Mouse (Mus musculus) spleen, adult 18-20 months (tissue): ENCODE results near the gene Slc25a22.

Source experiments
- DNase-seq, 2 experiments: peaks; one replicate each; pipeline ENCODE4 v3.0.0; 2022; ENCODE audit warnings: mixed read lengths in 2 of 2

The Slc25a22 gene

GRCm38 (mm10) chr7:141437178-141438120 is at the start of gene Slc25a22:
TSS of gene Slc25a22 (minus strand) at chr7:141437892.
- DNase-seq, result peak; percentile 73 to 83

DNA sequence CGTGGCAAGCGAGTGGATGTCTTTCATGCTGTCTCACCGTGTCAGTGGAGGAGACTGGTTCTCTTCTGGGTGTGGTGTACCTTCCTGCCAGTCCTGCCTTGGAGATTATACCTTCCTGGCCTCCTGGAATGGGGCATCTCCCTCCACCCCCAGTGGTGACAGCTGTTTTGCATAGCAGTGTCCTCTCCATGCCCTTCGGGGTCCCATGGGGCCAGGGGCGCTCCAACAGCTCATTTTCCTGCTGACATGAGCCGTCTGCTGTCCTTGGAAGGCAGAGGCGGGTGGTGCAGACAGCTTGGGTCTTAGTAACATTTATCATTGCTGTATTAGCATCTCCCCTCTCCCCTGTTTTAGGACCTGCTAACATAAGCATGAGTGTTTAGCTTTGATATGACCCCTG is 49.4 kb upstream of the Slc25a22 start:
- DNase-seq, result no peak

DNA sequence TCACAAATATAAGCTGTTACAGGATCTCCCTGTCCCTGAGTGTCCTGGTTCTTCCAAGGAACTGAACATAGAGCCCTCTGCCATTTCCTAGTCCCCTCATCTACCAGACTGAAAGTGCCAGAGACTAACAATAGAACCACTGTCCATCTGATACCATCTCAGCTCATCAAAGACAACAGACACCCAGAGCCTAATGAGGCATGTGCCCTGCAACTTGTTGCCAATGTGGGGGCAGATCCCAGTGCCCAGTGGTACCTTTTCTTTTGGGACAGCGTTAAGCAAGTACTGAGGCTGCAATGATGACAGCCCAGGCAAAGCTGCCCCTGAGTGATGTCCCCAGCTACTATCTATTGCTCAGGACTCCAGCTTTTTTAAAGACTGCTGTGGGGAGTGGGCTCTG is 48.5 kb upstream of the Slc25a22 start:
- no peak for DNase-seq

DNA sequence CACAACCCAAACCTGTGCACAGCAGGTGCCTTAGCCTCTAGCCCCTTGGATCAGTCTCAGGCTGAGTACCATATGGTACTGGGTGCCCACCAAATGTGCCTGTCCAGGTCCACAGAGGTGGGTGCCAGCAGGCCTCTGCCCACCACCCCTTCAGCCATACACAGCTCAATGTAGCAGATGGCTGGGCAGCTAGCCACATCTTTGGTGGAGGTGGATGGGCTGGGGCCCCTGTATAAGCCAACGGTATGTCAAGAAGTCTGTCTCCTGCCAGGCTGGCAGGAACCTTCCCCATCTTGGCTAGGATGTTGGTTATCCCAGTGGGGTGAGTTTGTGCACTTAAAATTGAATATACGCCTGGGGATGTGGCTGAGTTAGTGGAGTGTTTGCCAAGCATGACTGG is 47.9 kb upstream of the Slc25a22 start:
- DNase-seq, result no peak

- no peak for DNase-seq
These were observed 47.5 kb upstream of the Slc25a22 start for GRCm38 (mm10) chr7:141485186-141485585.

DNA sequence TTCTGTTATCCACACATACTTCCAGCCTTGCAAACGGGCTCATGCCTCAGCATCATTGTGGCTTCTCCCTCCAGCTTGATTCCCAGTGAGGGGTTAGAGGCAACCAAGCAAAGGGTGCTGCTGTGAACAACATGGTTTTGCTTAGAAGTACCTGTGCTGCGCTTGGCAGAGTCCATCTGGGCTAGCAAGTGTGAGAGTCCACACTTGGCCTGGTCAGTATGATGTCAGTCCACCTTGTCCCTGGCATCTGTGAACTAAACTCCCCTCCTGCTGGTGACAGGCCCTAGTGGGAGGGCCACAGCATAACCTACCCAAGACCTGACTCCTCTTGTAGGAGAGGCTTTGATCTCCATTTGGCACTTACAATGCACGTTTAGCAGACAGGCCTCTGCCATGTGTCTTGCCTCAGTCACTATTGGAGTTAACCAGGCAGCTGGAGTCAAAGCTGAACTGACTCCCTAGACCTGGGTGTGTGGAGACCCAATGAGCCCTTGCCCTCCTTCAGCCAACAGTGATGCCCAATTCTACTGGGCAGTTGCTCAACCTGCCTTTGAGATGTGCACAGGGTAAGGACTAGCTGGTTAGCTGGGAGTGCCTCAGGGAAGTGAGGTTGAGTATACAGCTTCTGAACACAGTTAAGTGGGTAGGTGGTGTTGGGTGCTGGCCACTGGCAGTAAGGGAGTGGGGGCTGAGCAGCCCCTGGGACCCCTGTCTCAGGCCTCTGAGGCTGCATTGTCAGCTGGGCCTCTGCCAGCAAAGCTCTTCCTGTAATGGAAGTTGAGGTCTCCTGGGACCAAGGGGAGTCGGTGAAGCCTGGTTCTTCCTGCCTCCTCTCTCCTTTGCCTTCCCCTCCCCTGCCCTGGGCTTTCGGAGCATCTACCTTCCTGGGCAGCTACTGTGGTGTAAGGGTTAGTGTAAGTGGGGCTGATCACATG is 46.8 kb upstream of the Slc25a22 start:
- DNase-seq, result no peak

GRCm38 (mm10) chr7:141483114-141483653 is 45.5 kb upstream of the Slc25a22 start:
- DNase-seq, result no peak

DNA sequence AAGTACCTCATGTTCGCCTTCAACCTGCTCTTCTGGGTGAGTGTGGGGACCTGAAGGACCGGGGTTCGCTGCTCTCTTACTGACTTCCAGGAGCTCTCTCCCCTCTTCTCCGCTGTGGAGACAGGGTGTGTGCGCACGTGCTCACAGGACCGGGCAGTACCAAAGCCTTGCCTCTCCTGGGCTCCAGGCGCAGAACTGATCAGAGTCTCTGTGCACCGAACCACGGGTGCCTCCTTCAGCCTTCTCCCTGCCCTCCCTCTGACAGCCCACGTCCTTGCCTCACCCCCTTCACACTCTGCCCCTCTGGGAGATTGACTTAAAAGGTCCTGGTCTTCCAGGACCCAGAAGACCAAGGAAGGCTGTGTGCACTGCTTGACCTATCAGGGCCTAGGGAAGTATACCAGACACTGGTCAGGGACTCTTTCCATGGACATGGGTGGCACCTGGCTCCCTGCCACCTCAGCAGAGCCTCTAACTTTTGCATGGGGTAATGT is 44.9 kb upstream of the Slc25a22 start:
- DNase-seq, result no peak

DNA sequence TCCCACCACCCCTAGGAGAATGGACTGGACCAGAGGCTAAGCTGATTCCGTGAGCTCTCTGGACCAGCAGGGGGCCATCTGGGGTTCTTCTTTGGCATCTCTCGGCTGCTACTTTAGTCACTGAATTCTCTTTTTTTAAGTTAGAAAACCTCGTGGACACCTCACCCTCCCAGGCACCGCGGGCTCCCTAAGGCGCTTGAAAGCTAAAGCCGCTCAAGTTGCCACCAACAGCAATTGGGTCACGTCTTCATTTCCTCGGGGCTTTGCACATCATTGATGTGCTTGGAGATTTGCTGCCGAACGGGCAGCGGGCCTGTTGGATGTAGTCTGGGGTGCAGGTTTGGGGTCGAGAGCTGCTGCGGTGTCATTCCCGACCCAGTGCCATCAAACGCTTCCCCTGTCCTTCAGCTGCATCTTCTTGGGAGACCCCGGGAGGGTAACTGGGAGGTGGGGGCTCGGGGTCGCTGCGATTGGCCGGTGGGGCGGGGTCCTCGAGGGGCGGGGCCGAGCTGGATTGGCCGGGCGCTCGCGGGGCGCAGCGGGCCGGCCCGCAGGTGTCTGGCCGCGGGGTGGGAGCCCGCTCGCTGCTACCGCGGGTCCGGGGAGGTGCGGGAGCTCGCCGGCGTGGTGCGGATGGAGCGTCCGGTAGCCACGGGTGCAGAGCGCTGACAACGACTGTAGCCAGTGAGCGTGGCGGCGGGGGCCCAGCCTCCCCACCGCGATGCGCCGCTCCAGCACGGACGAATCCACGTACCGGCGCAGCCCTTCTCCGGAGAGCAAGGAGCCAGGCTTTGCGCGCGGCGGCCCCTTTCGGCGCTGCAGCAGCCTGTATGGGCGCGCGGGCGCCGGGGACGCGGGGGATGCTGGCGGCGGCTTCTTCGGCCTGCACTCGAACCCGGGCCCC is 44.1 kb upstream of the Slc25a22 start:
- DNase-seq, result peak in 1 of 2 experiments; percentile 63

DNA sequence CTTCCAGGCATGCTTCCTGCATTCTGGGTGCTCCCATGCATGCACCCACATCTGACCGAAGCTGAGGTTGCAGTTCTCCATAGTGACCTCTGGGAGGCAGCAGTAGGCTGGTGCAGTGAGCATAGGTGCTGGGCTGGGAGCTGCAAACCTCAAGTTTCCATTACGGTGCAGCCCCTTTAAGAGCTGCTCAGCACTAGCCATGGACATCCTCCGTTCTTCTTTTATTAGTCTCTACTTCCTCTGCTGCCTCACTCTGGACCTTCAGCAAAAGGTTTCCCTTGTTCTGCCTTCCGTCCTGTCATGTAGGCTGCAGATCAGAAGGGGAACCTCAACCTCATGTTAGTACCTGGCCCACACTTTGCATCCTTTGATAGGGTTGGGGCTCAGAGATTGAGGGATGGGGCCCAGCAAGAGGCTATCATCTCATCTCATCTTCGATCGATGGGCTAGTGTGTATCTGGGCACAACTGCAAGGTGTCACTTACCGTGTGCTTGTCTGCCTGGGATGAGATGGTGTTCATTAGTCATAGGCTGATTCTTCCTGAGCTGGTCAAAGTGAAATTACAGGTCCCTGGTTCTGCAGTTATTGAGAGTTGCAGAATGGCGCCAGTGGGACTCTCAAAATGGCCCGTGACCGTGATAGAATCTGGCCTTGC is 43.3 kb upstream of the Slc25a22 start:
- DNase-seq, result peak; percentile 58 to 65

DNA sequence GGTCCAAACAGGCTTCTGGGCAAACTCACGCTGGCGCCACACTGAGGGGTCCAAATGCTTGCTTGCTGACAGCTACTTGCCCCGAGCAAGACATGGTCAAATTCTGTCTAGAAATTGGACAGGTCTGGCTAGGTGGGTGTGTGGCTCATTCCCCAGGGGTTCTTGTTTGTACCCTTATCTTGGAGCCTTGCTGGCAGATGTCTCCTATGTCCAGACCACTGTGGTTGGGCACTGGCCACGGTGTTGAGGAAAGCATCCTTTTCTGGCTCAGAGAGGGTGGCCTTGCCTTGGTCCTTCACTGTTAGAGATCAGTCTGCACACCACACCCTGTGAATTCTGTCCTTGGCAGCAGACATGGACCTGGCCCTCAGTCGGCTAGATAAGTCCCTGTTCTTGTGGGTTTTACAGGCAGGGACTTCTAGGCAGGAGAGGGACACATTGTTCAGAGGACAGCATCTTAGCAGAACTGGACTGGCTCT is 40.6 kb upstream of the Slc25a22 start:
- DNase-seq, result no peak

DNA sequence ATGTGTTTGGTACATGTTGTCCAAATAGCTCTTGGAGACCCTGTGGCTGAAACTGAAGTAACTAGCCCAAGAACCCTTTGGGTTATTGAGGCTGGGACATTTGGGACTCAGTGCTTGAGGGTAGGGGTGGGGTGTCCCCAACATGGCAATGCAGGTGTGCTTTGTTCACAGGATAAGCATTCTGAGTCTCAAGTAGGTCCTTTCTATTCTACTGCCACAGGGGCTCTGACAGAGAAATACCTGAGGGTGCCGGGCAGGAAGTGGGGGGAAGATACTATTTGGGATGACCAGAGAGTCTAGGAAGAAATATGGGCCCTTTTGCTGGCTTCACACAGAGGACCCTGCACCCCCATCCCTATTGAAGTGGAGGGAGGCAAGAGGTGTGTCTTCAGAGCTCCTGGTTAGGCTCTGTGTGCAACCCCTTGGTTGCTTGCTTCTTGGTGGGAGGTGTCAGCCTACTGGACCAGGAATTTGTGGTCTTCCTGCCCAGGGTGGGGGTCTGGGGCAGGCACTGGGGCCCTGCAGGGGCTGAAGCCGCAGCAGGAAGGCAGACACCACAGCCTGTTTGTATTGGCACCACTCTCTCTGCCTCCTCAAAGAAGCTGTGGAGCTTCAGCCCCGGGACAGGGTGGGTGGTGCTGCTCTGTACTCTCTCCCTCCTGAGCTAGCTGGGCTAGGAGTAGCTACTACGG is 40.0 kb upstream of the Slc25a22 start:
- no peak for DNase-seq

DNA sequence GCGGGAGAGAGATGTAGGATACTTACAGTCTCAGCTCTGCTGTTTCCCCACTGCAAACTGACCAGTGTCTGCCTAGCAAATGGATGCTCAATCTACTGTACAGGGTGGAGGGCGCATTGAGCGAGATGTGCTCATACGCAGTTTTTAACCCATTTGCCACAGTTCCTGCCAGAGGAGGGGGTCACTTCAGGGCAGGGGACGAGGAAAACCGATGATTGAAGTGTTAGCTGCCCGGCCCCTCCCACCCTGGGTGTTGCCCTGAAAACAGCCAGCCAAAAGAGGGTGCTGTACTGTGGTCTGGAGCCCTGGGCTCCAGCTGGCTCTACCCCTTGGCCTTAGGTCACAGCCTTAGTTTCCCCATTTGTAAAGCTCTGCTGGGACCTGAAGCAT is 39.3 kb upstream of the Slc25a22 start:
- no peak for DNase-seq

DNA sequence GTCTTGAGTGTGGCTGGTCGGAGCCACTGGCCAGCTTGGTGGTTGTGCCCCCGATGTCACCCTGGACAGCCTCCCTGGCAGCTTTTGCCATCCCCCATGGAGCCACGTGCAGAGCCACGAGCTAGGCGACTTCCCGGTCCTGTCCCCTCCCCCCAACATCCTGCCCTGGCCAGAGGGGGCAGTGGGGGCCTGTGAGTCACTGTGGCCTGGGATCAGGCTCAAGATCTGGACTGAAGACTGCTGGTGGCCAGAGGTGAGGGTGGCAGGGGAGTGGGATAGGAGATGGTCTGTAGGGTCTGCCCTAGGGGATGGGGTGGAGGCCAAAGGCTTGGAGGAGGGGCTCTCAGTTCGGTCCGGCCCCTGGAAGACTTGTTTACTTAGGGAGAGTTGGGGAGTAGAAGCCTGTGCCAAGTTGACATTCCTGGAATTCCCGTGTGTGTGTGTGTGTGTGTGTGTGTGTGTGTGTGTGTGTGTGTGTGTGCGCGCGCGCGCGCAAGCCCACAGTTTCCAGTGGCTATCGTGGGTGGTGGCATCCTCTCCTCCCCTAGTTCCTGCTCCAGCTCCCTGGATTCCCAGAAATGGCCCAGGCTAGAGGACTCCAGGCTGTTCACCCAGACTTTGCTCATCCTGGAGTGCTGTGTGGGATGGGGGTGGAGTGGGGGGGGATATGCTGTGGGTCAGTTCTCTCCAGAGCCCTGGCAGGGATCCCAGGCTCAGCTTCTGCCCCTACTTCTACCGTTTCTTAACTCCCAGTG is 38.7 kb upstream of the Slc25a22 start:
- DNase-seq, result peak; percentile 45 to 52

DNA sequence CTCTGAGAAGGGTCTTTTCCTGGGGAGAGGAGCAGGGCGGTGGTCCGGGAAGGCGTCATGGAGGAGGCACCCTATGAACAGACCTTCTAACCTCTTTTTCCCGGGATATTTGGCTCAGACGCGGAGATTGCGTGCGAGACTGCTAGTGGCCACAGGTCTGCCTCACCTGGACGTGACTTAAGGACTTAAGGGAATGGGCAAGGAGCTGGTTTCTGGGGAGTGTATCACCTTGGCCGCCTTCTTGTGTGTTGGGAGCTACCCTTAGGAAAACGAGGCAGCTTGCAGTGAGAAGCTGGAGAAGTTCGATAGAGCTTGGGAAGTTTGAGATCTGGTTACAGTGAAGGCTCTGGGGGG is 38.1 kb upstream of the Slc25a22 start:
- no peak for DNase-seq

DNA sequence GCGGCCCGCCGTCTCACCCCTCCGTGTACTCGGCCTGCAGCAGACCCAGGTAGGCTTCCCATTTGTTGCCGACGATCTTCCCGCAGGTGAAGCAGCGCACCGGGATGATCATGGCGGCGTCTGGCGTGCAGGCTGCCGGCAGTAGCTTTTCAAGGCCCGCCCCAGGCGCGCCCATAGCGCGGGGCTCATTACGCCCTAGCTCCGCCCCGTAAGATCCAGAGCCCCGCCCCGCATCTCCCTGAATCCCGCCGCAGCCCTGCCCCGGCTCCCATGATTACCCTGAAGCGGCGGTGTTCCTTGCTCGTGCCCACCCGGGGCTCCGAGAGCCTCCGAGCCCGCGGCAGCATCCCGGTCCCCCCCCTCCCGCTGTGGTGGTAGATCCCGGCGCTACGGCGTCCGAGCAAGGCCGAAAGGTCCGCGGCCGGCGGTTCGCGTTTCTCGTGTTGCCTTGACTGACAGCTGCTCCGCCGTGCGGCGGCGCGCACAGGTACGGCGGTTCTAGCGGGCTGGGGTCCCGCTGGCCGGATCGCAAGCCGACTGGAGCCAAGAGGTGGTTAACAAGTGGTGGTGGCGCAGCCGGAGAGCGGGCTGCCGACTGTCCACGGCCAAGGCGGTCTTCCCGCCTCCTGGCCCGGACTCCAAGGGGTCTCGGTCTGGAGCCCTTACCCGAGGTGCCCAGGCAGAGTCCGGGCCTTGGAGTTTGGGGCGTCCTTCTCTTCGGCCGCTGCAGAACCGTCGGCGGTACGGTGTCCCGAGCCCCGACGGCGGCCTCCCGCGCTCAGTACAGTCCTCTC is 37.5 kb upstream of the Slc25a22 start, which contains the start of the genes Polr2l and Tspan4:
Polr2l (minus strand) TSS at position 122 of the 794 bp plus-strand sequence.
Tspan4 (plus strand) TSS at position 230 of the 794 bp plus-strand sequence.
- peak; percentile 74 to 84 for DNase-seq

- no peak for DNase-seq
These were observed 36.5 kb upstream of the Slc25a22 start for GRCm38 (mm10) chr7:141474160-141474559.

DNA sequence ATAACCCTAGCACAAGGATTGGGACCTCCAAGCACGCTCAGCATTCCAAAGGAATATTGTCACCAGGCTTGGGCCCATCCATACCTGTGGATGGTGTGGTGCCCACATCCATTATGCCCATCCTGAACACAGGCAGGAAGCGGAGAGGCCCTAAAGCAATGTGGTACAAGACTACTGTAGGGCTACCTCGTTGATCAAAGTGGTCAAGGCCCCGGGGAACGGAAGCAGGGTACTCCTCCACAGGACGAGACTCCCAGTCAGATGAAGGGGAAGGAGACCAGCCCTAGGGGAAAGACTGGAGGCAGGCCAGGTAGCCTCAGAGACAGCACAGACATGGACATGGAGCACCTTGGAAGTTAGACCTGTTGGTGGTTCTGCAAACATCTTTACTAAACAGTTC is 35.1 kb upstream of the Slc25a22 start:
- DNase-seq, result no peak

GRCm38 (mm10) chr7:141472226-141472625 is 34.5 kb upstream of the Slc25a22 start:
- no peak for DNase-seq
